Mouse (Mus musculus) heart, postnatal 0 days (tissue): ENCODE results near the gene Dph6. TPM values are rescaled to one million over a fixed set of nuclear protein-coding genes. Genes with fewer than 3 reads are reported as not detected.

Experiments used
- ATAC-seq: fragments of 200-750 bp; cut with Nextera tagmentation; 2 replicates; pipeline ENCODE4 v1.8.0; 2017; ENCODE audit warnings: low read depth, moderate number of reproducible peaks, moderate library complexity; ENCODE audit not compliant: insufficient read depth
- DNase-seq: peaks from one replicate; pipeline ENCODE4 v3.0.0-alpha.2; 2016; ENCODE audit warnings: low spot score
- H3K27ac ChIP-seq: fragments of 300-500 bp; sonication (generic); 2 replicates; pipeline ENCODE4 v1.5.1; 2014; ENCODE audit warnings: low read depth, mild to moderate bottlenecking
- H3K27me3 ChIP-seq: fragments of 300-500 bp; sonication (generic); 2 replicates; pipeline ENCODE4 v1.6.1; 2014; ENCODE audit warnings: low read length, mixed read lengths; ENCODE audit not compliant: control insufficient read depth, insufficient read depth
- H3K36me3 ChIP-seq: fragments of 300-500 bp; sonication (generic); replicated peaks from 2 replicates; pipeline ENCODE4 v1.6.1; 2014; ENCODE audit warnings: low read length, mixed read lengths; ENCODE audit not compliant: control insufficient read depth, insufficient read depth
- H3K4me1 ChIP-seq: fragments of 300-500 bp; sonication (generic); 2 replicates; pipeline ENCODE4 v1.6.1; 2014; ENCODE audit warnings: antibody characterized with exemption; ENCODE audit not compliant: control insufficient read depth, insufficient read depth
- H3K4me2 ChIP-seq: fragments of 300-500 bp; sonication (generic); 2 replicates; pipeline ENCODE4 v1.6.1; 2014; ENCODE audit warnings: low read depth, mild to moderate bottlenecking, low read length, moderate library complexity
- H3K4me3 ChIP-seq: fragments of 300-500 bp; sonication (generic); 2 replicates; pipeline ENCODE4 v1.5.1; 2014; ENCODE audit warnings: low read depth, low read length
- H3K9ac ChIP-seq: fragments of 300-500 bp; sonication (generic); replicated peaks from 2 replicates; pipeline ENCODE4 v1.6.1; 2014; ENCODE audit warnings: low read depth, low read length, mixed read lengths
- H3K9me3 ChIP-seq: fragments of 300-500 bp; sonication (generic); replicated peaks from 2 replicates; pipeline ENCODE4 v1.6.1; 2016; ENCODE audit warnings: low read length; ENCODE audit not compliant: control insufficient read depth
- CTCF ChIP-seq: IDR thresholded peaks from 2 replicates; pipeline ENCODE4 v1.5.1; 2016; ENCODE audit warnings: antibody characterized with exemption, control low read depth, low read depth
- EP300 ChIP-seq: IDR thresholded peaks from 2 replicates; pipeline ENCODE4 v1.6.1; 2016; ENCODE audit warnings: antibody characterized with exemption, low read depth
- WGBS: fragments of 180-500 bp; shearing (Covaris S2); extraction: QIAGEN DNeasy Blood & Tissue Kit; methylation state at CpG from one replicate; pipeline ENCODE4 v1.1.7; 2014; 5-methylcytosine and 5-hydroxymethylcytosine counted together
- polyA plus RNA-seq: library from polyadenylated mRNA; unstranded; fragments of >200 nt; fragmentation: Nextera tagmentation; extraction: Ambion mirVana; gene quantifications from 2 replicates; pipeline ENCODE4 v1.2.1, GENCODE M21; 2015
- total RNA-seq: library from RNA; depleted of rRNA; stranded (reverse); fragments of >200 nt; gene quantifications from 2 replicates; pipeline ENCODE4 v1.2.3, GENCODE M21; 2014; ENCODE audit warnings: low replicate concordance

Dph6 gene
- total and polyA plus RNA-seq, 2 experiments from 2014 or later: 11.5 to 12.4 TPM

GRCm38 (mm10) chr2:114599793-114600192 lies 55.0 kb downstream of the Dph6 start:
- no peak overlapping the region for H3K4me3 ChIP-seq
- H3K36me3 ChIP-seq: no peaks in the 10 kb centered on the region
- H3K4me1 ChIP-seq: no peaks in the 10 kb centered on the region

DNA sequence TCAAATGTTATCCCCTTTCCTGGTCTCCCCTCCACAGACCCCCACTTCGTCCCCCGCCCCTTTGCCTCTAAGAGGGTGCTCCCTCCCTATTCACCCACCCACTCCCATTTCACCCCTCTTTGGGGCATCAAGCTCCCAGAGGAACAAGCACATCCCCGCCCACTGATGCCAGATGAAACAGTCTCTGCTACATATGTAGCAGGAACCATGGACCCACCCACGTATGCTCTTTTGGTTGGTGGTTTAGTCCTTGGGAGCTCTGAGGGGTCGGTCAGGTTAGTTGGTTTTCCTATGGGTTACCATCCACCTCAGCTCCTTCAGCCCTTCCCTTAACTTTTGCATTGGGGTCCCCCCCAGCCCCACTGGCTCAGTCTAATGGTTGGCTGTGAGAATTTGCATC lies 61.4 kb downstream of the Dph6 start:
- Histone ChIP-seq H3K9ac (no peak overlapping the region), H3K4me1 (no peaks in the 10 kb centered on the region), H3K4me2 (no peak overlapping the region), H3K27me3 (no peaks in the 10 kb centered on the region), H3K36me3 (no peaks in the 10 kb centered on the region), H3K4me3 (no peak overlapping the region), H3K27ac (no peak overlapping the region), H3K9me3 (no peaks in the 10 kb centered on the region)
- no peak for TF ChIP-seq CTCF
- ATAC-seq (no peak), DNase-seq (no peak)
- WGBS: 84% methylated on average over 5 of the region's 5 CpGs

More at GRCm38 (mm10) chr2:114599793-114600192, 55.0 kb downstream of the Dph6 start:
- H3K27me3 ChIP-seq: no peaks in the 10 kb centered on the region
- no peaks in the 10 kb centered on the region for H3K9me3 ChIP-seq
- no peak for TF ChIP-seq EP300
- TF ChIP-seq CTCF: no peak
- no peak overlapping the region for H3K9ac ChIP-seq
- no peak overlapping the region for H3K27ac ChIP-seq
- H3K4me2 ChIP-seq: no peak overlapping the region
- DNase-seq (no peak), ATAC-seq (no peak)
- 49% methylated on average over 2 of the region's 2 CpGs for WGBS

DNA sequence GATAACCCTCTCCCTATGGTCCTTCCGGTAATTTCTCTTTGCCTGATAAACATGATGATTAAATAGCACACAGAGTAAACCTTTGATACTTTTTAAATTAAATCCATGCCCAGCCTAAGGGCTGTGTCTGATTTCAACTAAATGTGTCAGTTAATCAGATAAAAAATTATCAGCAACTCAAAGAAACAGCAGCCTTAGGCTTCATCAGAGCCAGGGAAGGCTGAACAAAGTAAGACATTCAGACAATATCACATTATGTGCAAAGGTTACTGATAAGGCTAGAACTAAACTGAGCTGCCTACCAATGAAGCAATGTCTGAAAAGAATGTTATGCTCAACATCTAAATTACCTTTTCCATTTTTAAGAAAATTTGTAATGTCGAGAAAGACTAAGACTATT lies 74.0 kb downstream of the Dph6 start:
- Histone ChIP-seq H3K4me3 (no peak overlapping the region), H3K4me1 (no peaks in the 10 kb centered on the region), H3K27ac (no peak overlapping the region), H3K9ac (no peak overlapping the region), H3K27me3 (no peaks in the 10 kb centered on the region), H3K9me3 (no peaks in the 10 kb centered on the region), H3K4me2 (no peak overlapping the region), H3K36me3 (no peaks in the 10 kb centered on the region)
- ATAC-seq (no peak), DNase-seq (no peak)
- 73% methylated on average over 2 of the region's 2 CpGs for WGBS
- TF ChIP-seq EP300: no peak
- TF ChIP-seq CTCF: no peak

- no peak for DNase-seq
- H3K9ac ChIP-seq: no peak overlapping the region
- no peaks in the 10 kb centered on the region for H3K27me3 ChIP-seq
- no peak overlapping the region for H3K27ac ChIP-seq
- H3K36me3 ChIP-seq: no peaks in the 10 kb centered on the region
- ATAC-seq: no peak
- H3K4me3 ChIP-seq: no peak overlapping the region
- 82% methylated on average over 2 of the region's 2 CpGs for WGBS
- TF ChIP-seq CTCF: no peak
- no peak for TF ChIP-seq EP300
- H3K4me1 ChIP-seq: no peaks in the 10 kb centered on the region
- H3K9me3 ChIP-seq: no peaks in the 10 kb centered on the region
- H3K4me2 ChIP-seq: no peak overlapping the region
Observed at GRCm38 (mm10) chr2:114543000-114543622, 111.7 kb downstream of the Dph6 start.

DNA sequence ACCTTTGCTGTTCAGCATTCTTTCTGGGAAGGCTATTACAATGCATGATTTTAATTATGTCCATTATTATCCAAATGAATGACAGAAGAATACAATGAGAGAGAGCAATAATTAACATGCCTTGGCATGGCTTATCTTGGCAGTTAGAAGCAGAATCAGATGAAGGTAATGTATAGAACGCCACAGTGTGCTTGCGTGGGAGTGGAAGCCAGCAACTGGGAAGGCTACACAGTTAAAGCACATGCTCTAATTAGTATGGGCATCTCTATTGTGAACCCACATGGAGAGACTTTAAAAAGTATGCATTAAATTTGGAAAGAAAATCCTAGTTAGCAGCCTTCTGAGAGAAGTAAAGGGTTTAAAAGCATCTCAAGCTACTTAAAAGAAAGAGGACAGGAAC lies 112.4 kb downstream of the Dph6 start:
- no peaks in the 10 kb centered on the region for H3K4me1 ChIP-seq
- H3K27me3 ChIP-seq: no peaks in the 10 kb centered on the region
- no peak overlapping the region for H3K4me2 ChIP-seq
- H3K36me3 ChIP-seq: no peaks in the 10 kb centered on the region
- ATAC-seq (no peak), DNase-seq (no peak)
- H3K27ac ChIP-seq: no peak overlapping the region
- H3K9ac ChIP-seq: no peak overlapping the region
- 76% methylated on average over 2 of the region's 2 CpGs for whole genome bisulfite sequencing
- H3K9me3 ChIP-seq: no peaks in the 10 kb centered on the region
- TF ChIP-seq CTCF: no peak
- no peak for TF ChIP-seq EP300
- no peak overlapping the region for H3K4me3 ChIP-seq

DNA sequence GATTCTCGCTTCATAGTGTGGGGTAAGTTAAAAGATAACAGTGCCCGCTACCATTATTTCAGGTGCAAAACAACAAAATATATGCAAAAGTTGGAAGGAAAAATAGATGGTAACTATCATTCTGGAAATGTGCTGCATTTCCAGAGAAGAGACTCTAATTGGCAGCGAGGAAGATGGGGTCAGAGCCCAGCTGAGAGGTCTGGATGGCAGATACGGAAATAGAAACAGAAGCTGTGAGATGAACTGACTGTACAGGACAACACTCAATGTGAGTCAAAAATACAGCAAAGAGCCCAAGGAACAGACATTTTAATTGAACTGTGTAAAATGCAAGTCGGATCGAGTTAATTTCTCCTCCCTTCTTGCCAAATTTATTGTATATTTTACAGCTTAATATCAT lies 114.3 kb downstream of the Dph6 start:
- no peaks in the 10 kb centered on the region for H3K27me3 ChIP-seq
- H3K4me1 ChIP-seq: no peaks in the 10 kb centered on the region
- no peak for TF ChIP-seq EP300
- no peak for TF ChIP-seq CTCF
- H3K4me3 ChIP-seq: no peak overlapping the region
- H3K27ac ChIP-seq: no peak overlapping the region
- ATAC-seq (no peak), DNase-seq (no peak)
- H3K9me3 ChIP-seq: no peaks in the 10 kb centered on the region
- no peak overlapping the region for H3K9ac ChIP-seq
- no peak overlapping the region for H3K4me2 ChIP-seq
- 74% methylated on average over 6 of the region's 6 CpGs for WGBS
- H3K36me3 ChIP-seq: no peaks in the 10 kb centered on the region
